Mouse (Mus musculus): ENCODE results near the gene Atraid. TPM values are rescaled to one million over a fixed set of nuclear protein-coding genes. Genes with fewer than 3 reads are reported as not detected.

Atraid gene
- polyA plus RNA-seq, 2 experiments = 28.8 to 50.4 TPM

- ATAC-seq (ENCODE audit: insufficient read depth) (0 out of 2 replicates have a peak, but pooled peaks have one; percentile 35), DNase-seq (ENCODE audit: low read depth in 3 of 3, low spot score in 3 of 3) (peak in 1 of 3 experiments; percentile 37)
- peak; percentile 9; the same call in 1 of the 2 replicates for TF ChIP-seq CTCF (IDR thresholded peaks at IDR 0.05; ENCODE audit: low read depth)
- no peak for TF ChIP-seq EP300 (IDR thresholded peaks at IDR 0.05; ENCODE audit: low read depth)
- WGBS (ENCODE audit: insufficient replicate concordance) = under 1% methylated on average over 59 of the region's 59 CpGs
- H3K27ac ChIP-seq = no peak overlapping the region
- no peaks in the 10 kb centered on the region for H3K9me3 ChIP-seq (ENCODE audit: control insufficient read depth, low read length)
- peak overlapping the region; percentile 47 for H3K4me2 ChIP-seq (ENCODE audit: low read depth)
- no peaks in the 10 kb centered on the region for H3K36me3 ChIP-seq (replicated peaks; ENCODE audit: control insufficient read depth, insufficient read depth, low read depth)
- peaks cover 67% of the 10 kb centered on the region for H3K27me3 ChIP-seq (ENCODE audit: control insufficient read depth, insufficient read depth, low read length)
- H3K4me3 ChIP-seq (ENCODE audit: insufficient read depth in 1 of 2, low read depth in 2 of 2, low read length in 2 of 2) = peak overlapping the region; percentile 0 to 21; a peak in 2 of 4 replicates
- H3K4me1 ChIP-seq (replicated peaks; ENCODE audit: control insufficient read depth in 2 of 2, insufficient read depth in 2 of 2, low read length in 1 of 2) = no peaks in the 10 kb centered on the region
- no peak overlapping the region for H3K9ac ChIP-seq (replicated peaks)
These were observed 46.9 kb downstream of the Atraid start for GRCm38 (mm10) chr5:31094799-31095691.

- H3K4me2 ChIP-seq (ENCODE audit: low read depth) = peak overlapping the region; percentile 47
- H3K9ac ChIP-seq (replicated peaks) = no peak overlapping the region
- ATAC-seq (ENCODE audit: insufficient read depth) = no peak
- no peak overlapping the region for H3K27ac ChIP-seq
- no peak for TF ChIP-seq EP300 (IDR thresholded peaks at IDR 0.05; ENCODE audit: low read depth)
- 0 out of 2 replicates have a peak, but pooled peaks have one; percentile 0 for TF ChIP-seq CTCF (IDR thresholded peaks at IDR 0.05; ENCODE audit: low read depth)
- no peak for DNase-seq (ENCODE audit: low read depth in 3 of 3, low spot score in 3 of 3)
- no peaks in the 10 kb centered on the region for H3K36me3 ChIP-seq (replicated peaks; ENCODE audit: control insufficient read depth, insufficient read depth, low read depth)
- H3K9me3 ChIP-seq (ENCODE audit: control insufficient read depth, low read length) = no peaks in the 10 kb centered on the region
- no peak overlapping the region for H3K4me3 ChIP-seq (ENCODE audit: insufficient read depth in 1 of 2, low read depth in 2 of 2, low read length in 2 of 2)
- H3K27me3 ChIP-seq (ENCODE audit: control insufficient read depth, insufficient read depth, low read length) = peaks cover 59% of the 10 kb centered on the region
- 31% methylated on average over 11 of the region's 11 CpGs for WGBS (ENCODE audit: insufficient replicate concordance)
- no peaks in the 10 kb centered on the region for H3K4me1 ChIP-seq (replicated peaks; ENCODE audit: control insufficient read depth in 2 of 2, insufficient read depth in 2 of 2, low read length in 1 of 2)
These were observed 47.8 kb downstream of the Atraid start for GRCm38 (mm10) chr5:31095711-31096480.

Other genes starting within 250 kb of the Atraid start
- 1.9 and 2.4 TPM in 2 replicates for gene Mapre3, start 233.7 kb upstream of the Atraid start, polyA plus RNA-seq (2012; rRNA removed)
- gene Mapre3, start 233.7 kb upstream of the Atraid start, polyA plus RNA-seq (2014; fragmentation: Nextera tagmentation; extraction: Ambion mirVana) = 1.2 and 1.4 TPM in 2 replicates
- 21.8 and 26.1 TPM in 2 replicates for gene Tmem214, start 180.3 kb upstream of the Atraid start, polyA plus RNA-seq (2012; rRNA removed)
- 25.0 and 25.8 TPM in 2 replicates for gene Tmem214, start 180.3 kb upstream of the Atraid start, polyA plus RNA-seq (2014; fragmentation: Nextera tagmentation; extraction: Ambion mirVana)
- 5.0 and 6.0 TPM in 2 replicates for gene Agbl5, start 159.6 kb upstream of the Atraid start, polyA plus RNA-seq (2012; rRNA removed)
- gene Agbl5, start 159.6 kb upstream of the Atraid start, polyA plus RNA-seq (2014; fragmentation: Nextera tagmentation; extraction: Ambion mirVana) = 4.8 and 5.1 TPM in 2 replicates
- 142 and 216 TPM in 2 replicates for gene Ost4, start 140.5 kb upstream of the Atraid start, polyA plus RNA-seq (2012; rRNA removed)
- 412 and 420 TPM in 2 replicates for gene Ost4, start 140.5 kb upstream of the Atraid start, polyA plus RNA-seq (2014; fragmentation: Nextera tagmentation; extraction: Ambion mirVana)
- 18.4 and 22.2 TPM in 2 replicates for gene Emilin1, start 134.9 kb upstream of the Atraid start, polyA plus RNA-seq (2012; rRNA removed)
- 21.3 and 23.2 TPM in 2 replicates for gene Emilin1, start 134.9 kb upstream of the Atraid start, polyA plus RNA-seq (2014; fragmentation: Nextera tagmentation; extraction: Ambion mirVana)
- gene Khk, start 126.9 kb upstream of the Atraid start, polyA plus RNA-seq (2012; rRNA removed) = 30.3 and 31.1 TPM in 2 replicates
- 38.8 and 40.8 TPM in 2 replicates for gene Khk, start 126.9 kb upstream of the Atraid start, polyA plus RNA-seq (2014; fragmentation: Nextera tagmentation; extraction: Ambion mirVana)
- gene Cgref1, start 102.7 kb upstream of the Atraid start, polyA plus RNA-seq (2012; rRNA removed) = 2.9 and 4.2 TPM in 2 replicates
- 5.1 and 5.4 TPM in 2 replicates for gene Cgref1, start 102.7 kb upstream of the Atraid start, polyA plus RNA-seq (2014; fragmentation: Nextera tagmentation; extraction: Ambion mirVana)
- 89.2 and 95.2 TPM in 2 replicates for gene Preb, start 88.0 kb upstream of the Atraid start, polyA plus RNA-seq (2012; rRNA removed)
- 53.8 and 59.6 TPM in 2 replicates for gene Preb, start 88.0 kb upstream of the Atraid start, polyA plus RNA-seq (2014; fragmentation: Nextera tagmentation; extraction: Ambion mirVana)
- 0.01 TPM in 2 replicates for gene Tcf23, start 79.7 kb upstream of the Atraid start, polyA plus RNA-seq (2012; rRNA removed)
- gene Tcf23, start 79.7 kb upstream of the Atraid start, polyA plus RNA-seq (2014; fragmentation: Nextera tagmentation; extraction: Ambion mirVana) = 0.09 TPM in 1 of 2 replicates, not detected in the other
- gene Slc5a6, start 612 bp downstream of the Atraid start, polyA plus RNA-seq (2012; rRNA removed) = 4.2 and 5.2 TPM in 2 replicates
- gene Slc5a6, start 612 bp downstream of the Atraid start, polyA plus RNA-seq (2014; fragmentation: Nextera tagmentation; extraction: Ambion mirVana) = 2.2 and 2.3 TPM in 2 replicates
- gene Cad, start 6.5 kb downstream of the Atraid start, polyA plus RNA-seq (2012; rRNA removed) = 18.2 and 20.4 TPM in 2 replicates
- gene Cad, start 6.5 kb downstream of the Atraid start, polyA plus RNA-seq (2014; fragmentation: Nextera tagmentation; extraction: Ambion mirVana) = 14.0 and 15.8 TPM in 2 replicates
- gene Dnajc5g, start 58.0 kb downstream of the Atraid start, polyA plus RNA-seq (2012; rRNA removed) = not detected in 2 replicates
- not detected in 2 replicates for gene Dnajc5g, start 58.0 kb downstream of the Atraid start, polyA plus RNA-seq (2014; fragmentation: Nextera tagmentation; extraction: Ambion mirVana)
- 0.26 and 0.40 TPM in 2 replicates for gene Slc30a3, start 59.9 kb downstream of the Atraid start, polyA plus RNA-seq (2012; rRNA removed)
- gene Slc30a3, start 59.9 kb downstream of the Atraid start, polyA plus RNA-seq (2014; fragmentation: Nextera tagmentation; extraction: Ambion mirVana) = 0.14 and 0.41 TPM in 2 replicates
- not detected in 2 replicates for gene Trim54, start 68.4 kb downstream of the Atraid start, polyA plus RNA-seq (2012; rRNA removed)
- gene Trim54, start 68.4 kb downstream of the Atraid start, polyA plus RNA-seq (2014; fragmentation: Nextera tagmentation; extraction: Ambion mirVana) = not detected in 2 replicates
- not detected in 2 replicates for gene Ucn, start 90.5 kb downstream of the Atraid start, polyA plus RNA-seq (2012; rRNA removed)
- not detected in 2 replicates for gene Ucn, start 90.5 kb downstream of the Atraid start, polyA plus RNA-seq (2014; fragmentation: Nextera tagmentation; extraction: Ambion mirVana)
- 16.9 and 18.9 TPM in 2 replicates for gene Mpv17, start 105.9 kb downstream of the Atraid start, polyA plus RNA-seq (2012; rRNA removed)
- gene Mpv17, start 105.9 kb downstream of the Atraid start, polyA plus RNA-seq (2014; fragmentation: Nextera tagmentation; extraction: Ambion mirVana) = 14.2 and 16.0 TPM in 2 replicates
- gene Gm29609, start 131.6 kb downstream of the Atraid start, polyA plus RNA-seq (2012; rRNA removed) = 0.90 and 0.92 TPM in 2 replicates
- 0.66 and 0.77 TPM in 2 replicates for gene Gm29609, start 131.6 kb downstream of the Atraid start, polyA plus RNA-seq (2014; fragmentation: Nextera tagmentation; extraction: Ambion mirVana)
- gene Gtf3c2, start 131.8 kb downstream of the Atraid start, polyA plus RNA-seq (2012; rRNA removed) = 31.2 and 31.3 TPM in 2 replicates
- gene Gtf3c2, start 131.8 kb downstream of the Atraid start, polyA plus RNA-seq (2014; fragmentation: Nextera tagmentation; extraction: Ambion mirVana) = 22.8 and 25.3 TPM in 2 replicates
- gene Snx17, start 144.9 kb downstream of the Atraid start, polyA plus RNA-seq (2012; rRNA removed) = 20.7 and 23.7 TPM in 2 replicates
- 36.4 and 37.6 TPM in 2 replicates for gene Snx17, start 144.9 kb downstream of the Atraid start, polyA plus RNA-seq (2014; fragmentation: Nextera tagmentation; extraction: Ambion mirVana)
- 20.9 and 29.9 TPM in 2 replicates for gene Eif2b4, start 145.1 kb downstream of the Atraid start, polyA plus RNA-seq (2012; rRNA removed)
- gene Eif2b4, start 145.1 kb downstream of the Atraid start, polyA plus RNA-seq (2014; fragmentation: Nextera tagmentation; extraction: Ambion mirVana) = 43.6 and 46.1 TPM in 2 replicates
- gene Zfp513, start 154.0 kb downstream of the Atraid start, polyA plus RNA-seq (2012; rRNA removed) = 8.5 and 8.8 TPM in 2 replicates
- 0.80 and 1.2 TPM in 2 replicates for gene Zfp513, start 154.0 kb downstream of the Atraid start, polyA plus RNA-seq (2014; fragmentation: Nextera tagmentation; extraction: Ambion mirVana)
- 76.0 and 115 TPM in 2 replicates for gene Ppm1g, start 172.4 kb downstream of the Atraid start, polyA plus RNA-seq (2012; rRNA removed)
- gene Ppm1g, start 172.4 kb downstream of the Atraid start, polyA plus RNA-seq (2014; fragmentation: Nextera tagmentation; extraction: Ambion mirVana) = 98.9 and 113 TPM in 2 replicates
- 27.9 and 30.8 TPM in 2 replicates for gene Nrbp1, start 192.6 kb downstream of the Atraid start, polyA plus RNA-seq (2012; rRNA removed)
- gene Nrbp1, start 192.6 kb downstream of the Atraid start, polyA plus RNA-seq (2014; fragmentation: Nextera tagmentation; extraction: Ambion mirVana) = 39.4 and 43.4 TPM in 2 replicates
- gene Gm9970, start 192.9 kb downstream of the Atraid start, polyA plus RNA-seq (2012; rRNA removed) = 0.07 TPM in 1 of 2 replicates, not detected in the other
- 0.19 TPM in 1 of 2 replicates, not detected in the other for gene Gm9970, start 192.9 kb downstream of the Atraid start, polyA plus RNA-seq (2014; fragmentation: Nextera tagmentation; extraction: Ambion mirVana)
- 5.3 and 6.8 TPM in 2 replicates for gene Krtcap3, start 203.4 kb downstream of the Atraid start, polyA plus RNA-seq (2012; rRNA removed)
- 3.5 and 3.9 TPM in 2 replicates for gene Krtcap3, start 203.4 kb downstream of the Atraid start, polyA plus RNA-seq (2014; fragmentation: Nextera tagmentation; extraction: Ambion mirVana)
- 3.6 and 3.7 TPM in 2 replicates for gene Ift172, start 242.8 kb downstream of the Atraid start, polyA plus RNA-seq (2012; rRNA removed)
- 3.1 and 3.3 TPM in 2 replicates for gene Ift172, start 242.8 kb downstream of the Atraid start, polyA plus RNA-seq (2014; fragmentation: Nextera tagmentation; extraction: Ambion mirVana)
- gene Fndc4, start 247.8 kb downstream of the Atraid start, polyA plus RNA-seq (2012; rRNA removed) = 4.7 and 5.6 TPM in 2 replicates
- 3.3 and 3.7 TPM in 2 replicates for gene Fndc4, start 247.8 kb downstream of the Atraid start, polyA plus RNA-seq (2014; fragmentation: Nextera tagmentation; extraction: Ambion mirVana)
- 16.3 and 16.4 TPM in 2 replicates for gene Gckr, start 249.1 kb downstream of the Atraid start, polyA plus RNA-seq (2012; rRNA removed)
- gene Gckr, start 249.1 kb downstream of the Atraid start, polyA plus RNA-seq (2014; fragmentation: Nextera tagmentation; extraction: Ambion mirVana) = 13.3 and 16.0 TPM in 2 replicates